In genomic region chr14:75063936-75064335, GRCm38 (mm10) we compare ENCODE assay signal across 3 mouse cellular contexts.
"Had no signal": no experiment of that assay in that cellular context is flagged by ENCODE, and none has a peak within 500 bp of the region (broad histone marks: within the 10 kb centered on the region; RNA-seq: fewer than 3 reads in every experiment).

No protein-coding gene starts in this region.

- DNase-seq: lung, adult 2 months; thymus, adult 2 months; thymus, postnatal 25 days had no signal
